Mouse (Mus musculus) hindbrain, embryonic 16.5 days (tissue): ENCODE measurements around the gene Lrp5. TPM values are rescaled to one million over a fixed set of nuclear protein-coding genes. Genes with fewer than 3 reads are reported as not detected.
A peak's percentile ranks its signal among the peaks of the same experiment; 100 is the strongest.

Experiments
- ATAC-seq: fragments of 200-750 bp; cut with Nextera tagmentation; 2 replicates; pipeline ENCODE4 v1.8.0; 2017; ENCODE audit warnings: moderate TSS enrichment, moderate library complexity
- H3K27ac ChIP-seq: fragments of 300-500 bp; sonication (generic); 2 replicates; pipeline ENCODE4 v1.5.1; 2014; ENCODE audit warnings: low read depth, mild to moderate bottlenecking, control low read depth, low read length, moderate library complexity
- H3K27me3 ChIP-seq: fragments of 300-500 bp; sonication (generic); replicated peaks from 2 replicates; pipeline ENCODE4 v1.6.1; 2014; ENCODE audit warnings: low read length; ENCODE audit not compliant: control insufficient read depth, insufficient read depth
- H3K36me3 ChIP-seq: fragments of 300-500 bp; sonication (generic); 2 replicates; pipeline ENCODE4 v1.6.1; 2014; ENCODE audit warnings: mild to moderate bottlenecking, low read length, moderate library complexity, mixed read lengths; ENCODE audit not compliant: control insufficient read depth, insufficient read depth
- H3K4me1 ChIP-seq: fragments of 300-500 bp; sonication (generic); 2 replicates; pipeline ENCODE4 v1.6.1; 2014; ENCODE audit warnings: low read depth, low read length; ENCODE audit not compliant: control insufficient read depth, insufficient read depth
- H3K4me2 ChIP-seq: fragments of 300-500 bp; sonication (generic); 2 replicates; pipeline ENCODE4 v1.6.1; 2014; ENCODE audit warnings: mild to moderate bottlenecking, low read length, control low read depth, moderate library complexity
- H3K4me3 ChIP-seq: fragments of 300-500 bp; sonication (generic); 2 replicates; pipeline ENCODE4 v1.5.1; 2014; ENCODE audit warnings: mild to moderate bottlenecking, low read length, control low read depth, moderate library complexity
- H3K9ac ChIP-seq: fragments of 300-500 bp; sonication (generic); 2 replicates; pipeline ENCODE4 v1.6.1; 2014; ENCODE audit warnings: low read depth, mild to moderate bottlenecking, control low read depth, low read length, moderate library complexity
- H3K9me3 ChIP-seq: fragments of 300-500 bp; sonication (generic); 2 replicates; pipeline ENCODE4 v1.6.1; 2014; ENCODE audit warnings: mild to moderate bottlenecking, low read length, moderate library complexity; ENCODE audit not compliant: control insufficient read depth
- WGBS: fragments of 180-500 bp; shearing (Covaris S2); extraction: QIAGEN DNeasy Blood & Tissue Kit; methylation state at CpG from one replicate; pipeline ENCODE4 v1.1.7; 2014; 5-methylcytosine and 5-hydroxymethylcytosine counted together
- polyA plus RNA-seq: library from polyadenylated mRNA; unstranded; fragments of >200 nt; fragmentation: Nextera tagmentation; extraction: Ambion mirVana; gene quantifications from 2 replicates; pipeline ENCODE4 v1.2.1, GENCODE M21; 2015

The Lrp5 gene
- polyA plus RNA-seq, 1 experiment from 2014 or later = 1.3 TPM

- WGBS = 1% methylated on average over 45 of the region's 45 CpGs
- H3K27ac ChIP-seq = peak overlapping the region; percentile 48; the same call in 1 of the 2 replicates
Observed at GRCm38 (mm10) chr19:3685611-3686214, 651 bp downstream of the Lrp5 start.

GRCm38 (mm10) chr19:3684957-3685580 is 1.3 kb downstream of the Lrp5 start:
- H3K36me3 ChIP-seq = no peaks in the 10 kb centered on the region
- peaks cover 25% of the 10 kb centered on the region for H3K4me1 ChIP-seq
- peak overlapping the region; percentile 48 for H3K27ac ChIP-seq
- H3K9ac ChIP-seq = peak overlapping the region; percentile 87
- H3K27me3 ChIP-seq = peaks cover 4% of the 10 kb centered on the region
- WGBS = 14% methylated on average over 11 of the region's 11 CpGs
- ATAC-seq = no peak
- peak overlapping the region; percentile 100 for H3K4me2 ChIP-seq
- no peaks in the 10 kb centered on the region for H3K9me3 ChIP-seq
- H3K4me3 ChIP-seq = peak overlapping the region; percentile 85

More at GRCm38 (mm10) chr19:3685611-3686214, 651 bp downstream of the Lrp5 start:
- H3K36me3 ChIP-seq = no peaks in the 10 kb centered on the region
- peak overlapping the region; percentile 85 for H3K4me3 ChIP-seq
- ATAC-seq = no peak
- H3K4me1 ChIP-seq = peaks cover 25% of the 10 kb centered on the region
- peak overlapping the region; percentile 87 for H3K9ac ChIP-seq
- peaks cover 4% of the 10 kb centered on the region for H3K27me3 ChIP-seq
- H3K4me2 ChIP-seq = peak overlapping the region; percentile 100
- H3K9me3 ChIP-seq = no peaks in the 10 kb centered on the region

DNA sequence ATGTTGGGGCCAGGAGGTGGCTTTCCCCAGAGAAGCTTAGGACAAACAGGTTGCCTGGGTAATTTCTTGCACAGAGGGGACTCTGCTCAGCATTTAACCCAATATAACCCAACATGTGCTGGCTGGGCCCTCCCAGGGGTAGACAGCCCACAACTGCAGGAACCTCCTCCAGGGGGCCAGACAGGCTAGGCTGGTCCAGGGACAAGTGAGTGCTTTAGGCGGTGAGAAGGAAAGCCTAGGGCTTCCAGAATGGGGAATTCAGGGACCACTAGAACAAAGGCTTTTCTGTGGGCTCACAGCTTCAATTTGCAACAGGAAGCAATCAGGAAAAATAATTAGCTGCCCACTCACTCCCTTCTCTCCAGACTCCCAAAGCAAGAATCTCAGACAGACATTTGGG is 1.9 kb downstream of the Lrp5 start:
- H3K4me1 ChIP-seq = peaks cover 25% of the 10 kb centered on the region
- H3K4me3 ChIP-seq = no peak overlapping the region
- peaks cover 4% of the 10 kb centered on the region for H3K27me3 ChIP-seq
- ATAC-seq = no peak
- H3K9ac ChIP-seq = no peak overlapping the region
- peak overlapping the region; percentile 100; the same call in 1 of the 2 replicates for H3K4me2 ChIP-seq
- no peak overlapping the region for H3K27ac ChIP-seq
- H3K36me3 ChIP-seq = no peaks in the 10 kb centered on the region
- no peaks in the 10 kb centered on the region for H3K9me3 ChIP-seq
- 5% methylated on average over 1 of the region's 1 CpGs for WGBS

- Histone ChIP-seq H3K27ac (peak overlapping the region; percentile 60), H3K4me1 (peaks cover 21% of the 10 kb centered on the region), H3K4me3 (no peak overlapping the region)
Observed at GRCm38 (mm10) chr19:3681310-3681934, 4.9 kb downstream of the Lrp5 start.

GRCm38 (mm10) chr19:3680732-3681131 is 5.6 kb downstream of the Lrp5 start:
- 74% methylated on average over 7 of the region's 7 CpGs for WGBS
- H3K4me3 ChIP-seq = no peak overlapping the region
- H3K36me3 ChIP-seq = no peaks in the 10 kb centered on the region
- no peak overlapping the region for H3K9ac ChIP-seq
- peaks cover 1% of the 10 kb centered on the region for H3K27me3 ChIP-seq
- H3K4me2 ChIP-seq = no peak overlapping the region
- peaks cover 18% of the 10 kb centered on the region for H3K4me1 ChIP-seq
- peak overlapping the region; percentile 60 for H3K27ac ChIP-seq
- no peak for ATAC-seq
- no peaks in the 10 kb centered on the region for H3K9me3 ChIP-seq

More at GRCm38 (mm10) chr19:3681310-3681934, 4.9 kb downstream of the Lrp5 start:
- no peak overlapping the region for H3K4me2 ChIP-seq
- H3K9ac ChIP-seq = no peak overlapping the region
- no peaks in the 10 kb centered on the region for H3K9me3 ChIP-seq
- ATAC-seq = peak; percentile 84
- H3K27me3 ChIP-seq = peaks cover 2% of the 10 kb centered on the region
- WGBS = 29% methylated on average over 13 of the region's 13 CpGs
- no peaks in the 10 kb centered on the region for H3K36me3 ChIP-seq

GRCm38 (mm10) chr19:3674122-3674855 is 12.1 kb downstream of the Lrp5 start:
- Histone ChIP-seq H3K9ac (no peak overlapping the region), H3K4me3 (no peak overlapping the region), H3K36me3 (no peaks in the 10 kb centered on the region), H3K27me3 (no peaks in the 10 kb centered on the region), H3K27ac (no peak overlapping the region), H3K4me1 (no peaks in the 10 kb centered on the region; the same call in 1 of the 2 replicates), H3K4me2 (no peak overlapping the region), H3K9me3 (no peaks in the 10 kb centered on the region)
- no peak for ATAC-seq
- WGBS = 81% methylated on average over 8 of the region's 8 CpGs

- Histone ChIP-seq H3K4me1 (no peaks in the 10 kb centered on the region; the same call in 1 of the 2 replicates), H3K4me3 (no peak overlapping the region), H3K9me3 (no peaks in the 10 kb centered on the region), H3K27ac (no peak overlapping the region), H3K9ac (no peak overlapping the region), H3K27me3 (no peaks in the 10 kb centered on the region), H3K36me3 (no peaks in the 10 kb centered on the region), H3K4me2 (no peak overlapping the region)
- ATAC-seq = no peak
- 91% methylated on average over 2 of the region's 2 CpGs for WGBS
Observed at GRCm38 (mm10) chr19:3673149-3673548, 13.2 kb downstream of the Lrp5 start.

DNA sequence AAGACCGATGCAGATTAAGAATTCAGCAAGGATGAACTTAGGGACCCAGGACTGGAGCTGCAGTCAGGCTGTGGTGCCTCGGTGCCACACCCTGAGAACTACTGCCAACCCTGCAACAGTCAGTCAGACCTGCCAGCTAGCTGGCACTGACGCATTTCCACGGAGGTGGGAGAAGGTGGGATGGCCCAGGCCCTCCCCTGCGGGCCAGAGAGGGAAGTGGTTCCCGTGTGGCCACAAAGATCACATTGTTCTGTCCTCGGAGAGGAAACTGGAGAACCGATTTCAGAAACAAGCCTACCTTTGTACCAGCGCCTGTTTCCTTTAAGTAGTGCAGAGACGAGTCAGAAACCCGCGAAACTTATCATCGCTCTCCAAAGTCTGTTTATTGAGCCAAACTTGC is 17.3 kb downstream of the Lrp5 start:
- no peaks in the 10 kb centered on the region for H3K27me3 ChIP-seq
- H3K4me2 ChIP-seq = no peak overlapping the region
- peaks cover 2% of the 10 kb centered on the region for H3K4me1 ChIP-seq
- H3K9ac ChIP-seq = no peak overlapping the region
- no peaks in the 10 kb centered on the region for H3K36me3 ChIP-seq
- H3K27ac ChIP-seq = no peak overlapping the region
- 56% methylated on average over 13 of the region's 13 CpGs for WGBS
- H3K4me3 ChIP-seq = no peak overlapping the region
- no peaks in the 10 kb centered on the region for H3K9me3 ChIP-seq
- peak; percentile 27; the same call in 1 of the 2 replicates for ATAC-seq

DNA sequence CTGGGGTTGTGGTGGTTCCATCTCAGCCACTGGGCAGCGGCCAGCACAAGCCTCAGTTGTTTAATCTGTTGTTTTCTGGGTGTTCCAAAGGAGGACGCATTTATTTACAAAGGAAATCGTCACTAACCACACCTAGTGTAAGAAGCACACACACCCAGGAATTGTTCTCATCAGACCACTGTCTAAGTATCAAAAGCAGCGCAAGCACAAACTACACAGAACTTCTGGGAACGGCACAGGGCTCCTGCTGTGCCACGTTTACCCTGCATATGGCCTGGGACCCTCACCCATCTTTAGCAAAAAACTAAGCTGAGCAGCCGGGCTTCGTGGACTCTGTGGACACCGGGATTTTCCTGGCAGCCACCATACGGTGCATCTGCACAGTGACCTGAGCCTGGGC is 17.8 kb downstream of the Lrp5 start:
- no peak for ATAC-seq
- peaks cover 2% of the 10 kb centered on the region for H3K4me1 ChIP-seq
- H3K27me3 ChIP-seq = no peaks in the 10 kb centered on the region
- H3K27ac ChIP-seq = peak overlapping the region; percentile 45; the same call in 1 of the 2 replicates
- no peaks in the 10 kb centered on the region for H3K36me3 ChIP-seq
- no peak overlapping the region for H3K4me2 ChIP-seq
- WGBS = 73% methylated on average over 10 of the region's 10 CpGs
- no peak overlapping the region for H3K4me3 ChIP-seq
- H3K9ac ChIP-seq = no peak overlapping the region
- no peaks in the 10 kb centered on the region for H3K9me3 ChIP-seq
